Mouse (Mus musculus) embryonic facial prominence, embryonic 12.5 days (tissue): ENCODE measurements around the gene Snx33. TPM values are rescaled to one million over a fixed set of nuclear protein-coding genes. Genes with fewer than 3 reads are reported as not detected.

ENCODE experiments used
- ATAC-seq: fragments of 200-750 bp; cut with Nextera tagmentation; 2 replicates; pipeline ENCODE4 v1.8.0; 2017; ENCODE audit not compliant: insufficient number of reproducible peaks, insufficient read depth, low FRiP score, low TSS enrichment
- H3K27ac ChIP-seq: fragments of 300-500 bp; sonication (generic); 2 replicates; pipeline ENCODE4 v1.5.1; 2016; ENCODE audit warnings: mild to moderate bottlenecking
- H3K27me3 ChIP-seq: fragments of 300-500 bp; sonication (generic); 2 replicates; pipeline ENCODE4 v1.6.1; 2016; ENCODE audit warnings: mild to moderate bottlenecking, moderate library complexity
- H3K36me3 ChIP-seq: fragments of 300-500 bp; sonication (generic); 2 replicates; pipeline ENCODE4 v1.6.1; 2016; ENCODE audit warnings: mild to moderate bottlenecking
- H3K4me1 ChIP-seq: fragments of 300-500 bp; sonication (generic); 2 replicates; pipeline ENCODE4 v1.6.1; 2016
- H3K4me2 ChIP-seq: fragments of 300-500 bp; sonication (generic); replicated peaks from 2 replicates; pipeline ENCODE4 v1.6.1; 2016; ENCODE audit warnings: mild to moderate bottlenecking, moderate library complexity
- H3K4me3 ChIP-seq: fragments of 300-500 bp; sonication (generic); 2 replicates; pipeline ENCODE4 v1.5.1; 2016; ENCODE audit warnings: mild to moderate bottlenecking
- H3K9ac ChIP-seq: fragments of 300-500 bp; sonication (generic); 2 replicates; pipeline ENCODE4 v1.6.1; 2016; ENCODE audit warnings: mild to moderate bottlenecking, moderate library complexity
- H3K9me3 ChIP-seq: fragments of 300-500 bp; sonication (generic); 2 replicates; pipeline ENCODE4 v1.6.1; 2016; ENCODE audit warnings: mild to moderate bottlenecking, moderate library complexity
- WGBS: fragments of 180-500 bp; shearing (Covaris S2); methylation state at CpG from one replicate; pipeline ENCODE4 v1.1.7; 2016; 5-methylcytosine and 5-hydroxymethylcytosine counted together
- polyA plus RNA-seq: library from polyadenylated mRNA; unstranded; fragments of >200 nt; fragmentation: Nextera tagmentation; extraction: Ambion mirVana; gene quantifications from 2 replicates; pipeline ENCODE4 v1.2.1, GENCODE M21; 2016

Snx33 gene
- polyA plus RNA-seq, 1 experiment from 2014 or later = 14.4 TPM

DNA sequence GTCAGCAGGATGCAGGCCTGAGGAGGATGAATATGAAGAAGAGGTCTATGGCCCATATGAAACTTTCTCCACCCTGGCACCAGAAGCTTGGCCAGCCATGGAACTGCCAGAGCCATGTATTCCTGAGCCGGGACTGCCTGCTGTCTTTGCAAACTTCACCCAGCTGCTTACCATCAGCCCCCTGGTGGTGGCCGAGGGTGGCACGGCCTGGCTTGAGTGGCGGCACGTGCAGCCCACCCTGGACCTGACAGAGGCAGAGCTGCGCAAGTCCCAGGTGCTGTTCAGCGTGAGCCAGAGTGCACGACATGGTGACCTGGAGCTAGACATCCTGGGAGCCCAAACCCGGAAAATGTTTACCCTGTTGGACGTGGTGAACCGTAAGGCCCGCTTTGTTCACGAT is 42.1 kb downstream of the Snx33 start:
- Histone ChIP-seq H3K9me3 (no peaks in the 10 kb centered on the region), H3K4me1 (peaks cover 12% of the 10 kb centered on the region; the same call in 1 of the 2 replicates), H3K4me3 (no peak overlapping the region), H3K4me2 (no peak overlapping the region), H3K27ac (no peak overlapping the region), H3K36me3 (peaks cover 23% of the 10 kb centered on the region), H3K27me3 (no peaks in the 10 kb centered on the region), H3K9ac (no peak overlapping the region)
- WGBS = 63% methylated on average over 13 of the region's 13 CpGs
- no peak for ATAC-seq

DNA sequence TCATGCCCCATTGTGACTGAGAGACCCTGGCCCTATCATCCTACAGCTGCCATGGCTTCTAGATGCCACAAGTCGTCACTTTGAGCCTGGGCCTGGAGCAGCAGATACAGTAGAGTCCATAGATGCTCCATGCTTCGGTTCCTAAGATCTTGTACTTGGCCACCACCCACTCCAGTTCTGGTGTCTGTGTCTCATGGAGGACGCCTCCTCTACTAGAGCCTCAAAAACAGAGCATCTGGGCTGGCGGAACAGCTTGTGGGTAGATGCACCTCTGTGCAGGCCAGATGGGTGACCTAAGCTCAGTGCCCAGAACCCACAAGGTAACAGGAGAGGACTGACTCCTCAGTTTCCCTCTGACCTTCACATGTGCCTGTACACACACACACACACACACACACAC is 43.8 kb downstream of the Snx33 start:
- H3K36me3 ChIP-seq = peaks cover 20% of the 10 kb centered on the region
- WGBS = 80% methylated on average over 4 of the region's 4 CpGs
- no peak overlapping the region for H3K9ac ChIP-seq
- H3K9me3 ChIP-seq = no peaks in the 10 kb centered on the region
- no peak for ATAC-seq
- H3K4me1 ChIP-seq = peaks cover 21% of the 10 kb centered on the region; the same call in 1 of the 2 replicates
- no peaks in the 10 kb centered on the region for H3K27me3 ChIP-seq
- H3K27ac ChIP-seq = no peak overlapping the region
- no peak overlapping the region for H3K4me3 ChIP-seq
- no peak overlapping the region for H3K4me2 ChIP-seq

GRCm38 (mm10) chr9:56883470-56883869 is 44.7 kb downstream of the Snx33 start:
- Histone ChIP-seq H3K4me3 (no peak overlapping the region), H3K27me3 (0 out of 2 replicates have a peak, but pooled peaks cover 5% of the 10 kb centered on the region), H3K9ac (no peak overlapping the region), H3K27ac (no peak overlapping the region), H3K36me3 (peaks cover 17% of the 10 kb centered on the region), H3K9me3 (no peaks in the 10 kb centered on the region), H3K4me2 (no peak overlapping the region), H3K4me1 (peaks cover 21% of the 10 kb centered on the region; the same call in 1 of the 2 replicates)
- WGBS = 85% methylated on average over 7 of the region's 7 CpGs
- no peak for ATAC-seq

DNA sequence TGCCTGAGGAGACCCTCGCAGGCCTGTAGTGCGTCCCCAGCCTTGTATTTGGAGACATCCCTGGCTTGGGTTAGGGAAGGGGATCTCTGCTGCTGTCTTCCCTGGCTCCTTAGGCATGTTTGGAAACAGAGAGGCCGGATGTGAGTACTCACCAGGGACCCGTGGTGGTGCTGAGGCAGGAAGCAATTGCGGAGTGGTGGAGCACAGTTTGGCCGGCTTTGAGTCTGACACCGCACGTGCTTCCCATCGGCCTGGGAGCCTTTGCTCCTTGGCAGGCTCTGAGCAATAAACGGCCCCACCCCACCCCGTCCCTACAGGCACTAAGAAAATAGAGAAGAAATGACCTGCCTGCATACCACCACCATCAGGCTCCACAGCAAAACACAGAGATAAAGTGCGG is 45.4 kb downstream of the Snx33 start:
- H3K9ac ChIP-seq = no peak overlapping the region
- 73% methylated on average over 12 of the region's 12 CpGs for WGBS
- 0 out of 2 replicates have a peak, but pooled peaks cover 5% of the 10 kb centered on the region for H3K27me3 ChIP-seq
- H3K9me3 ChIP-seq = no peaks in the 10 kb centered on the region
- H3K4me1 ChIP-seq = peaks cover 21% of the 10 kb centered on the region; the same call in 1 of the 2 replicates
- H3K27ac ChIP-seq = 0 out of 2 replicates have a peak overlapping the region, but pooled peaks have one; percentile 76
- no peak overlapping the region for H3K4me3 ChIP-seq
- no peak for ATAC-seq
- no peak overlapping the region for H3K4me2 ChIP-seq
- peaks cover 10% of the 10 kb centered on the region for H3K36me3 ChIP-seq

- Histone ChIP-seq H3K36me3 (peaks cover 6% of the 10 kb centered on the region; the same call in 1 of the 2 replicates), H3K4me1 (peaks cover 21% of the 10 kb centered on the region; the same call in 1 of the 2 replicates), H3K27me3 (0 out of 2 replicates have a peak, but pooled peaks cover 5% of the 10 kb centered on the region), H3K4me2 (no peak overlapping the region), H3K9ac (no peak overlapping the region), H3K9me3 (no peaks in the 10 kb centered on the region), H3K4me3 (no peak overlapping the region), H3K27ac (peak overlapping the region; percentile 76; the same call in 1 of the 2 replicates)
- 67% methylated on average over 4 of the region's 4 CpGs for WGBS
- ATAC-seq = no peak
These were observed 45.9 kb downstream of the Snx33 start for GRCm38 (mm10) chr9:56882283-56882682.

DNA sequence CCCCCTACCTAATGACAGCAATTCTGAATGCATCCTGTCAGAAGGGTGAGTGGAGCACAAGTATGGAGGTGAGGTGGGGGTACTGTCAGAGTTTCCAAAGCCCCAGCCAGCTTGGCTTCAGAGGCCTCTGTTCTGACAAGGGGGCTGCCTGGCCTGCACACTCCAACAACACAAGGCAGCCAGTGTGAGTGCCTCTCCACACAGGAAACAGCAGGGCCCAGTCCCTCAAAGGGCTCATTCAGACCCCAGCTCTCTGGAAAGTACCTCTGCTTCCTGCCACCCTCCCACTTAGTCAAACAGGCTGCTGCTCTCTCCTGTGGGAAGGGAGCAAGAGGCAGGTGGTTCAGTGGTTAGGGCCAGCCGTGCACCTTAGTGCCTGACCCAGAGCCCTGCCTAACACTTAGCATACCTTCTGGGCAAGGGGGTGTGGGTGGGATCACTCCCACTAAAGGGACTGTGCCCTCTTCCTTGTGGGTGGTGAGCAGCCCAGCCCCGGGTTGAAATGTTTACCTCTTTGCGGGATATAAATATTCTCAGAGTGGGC is 46.6 kb downstream of the Snx33 start:
- no peak overlapping the region for H3K9ac ChIP-seq
- H3K9me3 ChIP-seq = no peaks in the 10 kb centered on the region
- peaks cover 26% of the 10 kb centered on the region for H3K4me1 ChIP-seq
- no peak overlapping the region for H3K4me2 ChIP-seq
- H3K27me3 ChIP-seq = 0 out of 2 replicates have a peak, but pooled peaks cover 5% of the 10 kb centered on the region
- no peak overlapping the region for H3K4me3 ChIP-seq
- peaks cover under 1% of the 10 kb centered on the region; the same call in 1 of the 2 replicates for H3K36me3 ChIP-seq
- H3K27ac ChIP-seq = peak overlapping the region; percentile 76
- ATAC-seq = no peak
- 64% methylated on average over 3 of the region's 3 CpGs for WGBS

GRCm38 (mm10) chr9:56880790-56881189 is 47.4 kb downstream of the Snx33 start:
- Histone ChIP-seq H3K9me3 (no peaks in the 10 kb centered on the region), H3K27me3 (0 out of 2 replicates have a peak, but pooled peaks cover 5% of the 10 kb centered on the region), H3K4me1 (peaks cover 29% of the 10 kb centered on the region), H3K4me3 (no peak overlapping the region), H3K9ac (0 out of 2 replicates have a peak overlapping the region, but pooled peaks have one; percentile 15), H3K4me2 (no peak overlapping the region), H3K36me3 (no peaks in the 10 kb centered on the region), H3K27ac (peak overlapping the region; percentile 76)
- no peak; the same call in 1 of the 2 replicates for ATAC-seq
- WGBS = 27% methylated on average over 9 of the region's 9 CpGs

DNA sequence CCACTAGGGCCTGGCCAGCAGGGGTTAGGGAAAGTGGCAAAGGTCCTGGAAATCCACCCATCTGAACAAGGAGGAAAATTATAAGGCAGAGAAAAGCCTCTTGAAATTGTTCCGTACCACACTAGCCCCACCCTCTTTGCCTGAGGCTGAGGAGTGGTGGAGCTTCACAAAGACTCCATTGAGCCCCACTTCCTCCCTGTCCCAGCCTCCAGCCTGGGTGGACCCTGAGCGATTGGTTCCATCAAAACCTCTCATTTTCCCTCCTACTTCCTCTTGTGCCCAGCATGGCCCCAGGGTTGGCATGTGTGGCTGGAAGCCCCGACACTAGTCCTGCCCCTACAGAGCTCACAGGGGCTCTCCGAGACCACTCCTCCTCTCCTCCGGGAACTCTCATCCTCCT is 50.9 kb downstream of the Snx33 start:
- H3K9me3 ChIP-seq = no peaks in the 10 kb centered on the region
- H3K9ac ChIP-seq = no peak overlapping the region
- H3K27me3 ChIP-seq = 0 out of 2 replicates have a peak, but pooled peaks cover 5% of the 10 kb centered on the region
- peaks cover 24% of the 10 kb centered on the region for H3K4me1 ChIP-seq
- H3K36me3 ChIP-seq = no peaks in the 10 kb centered on the region
- no peak overlapping the region for H3K4me2 ChIP-seq
- no peak overlapping the region for H3K4me3 ChIP-seq
- no peak for ATAC-seq
- whole genome bisulfite sequencing = 36% methylated on average over 5 of the region's 5 CpGs
- no peak overlapping the region for H3K27ac ChIP-seq

GRCm38 (mm10) chr9:56876784-56877183 is 51.4 kb downstream of the Snx33 start:
- no peaks in the 10 kb centered on the region for H3K9me3 ChIP-seq
- 0 out of 2 replicates have a peak, but pooled peaks cover 5% of the 10 kb centered on the region for H3K27me3 ChIP-seq
- no peak for ATAC-seq
- H3K4me1 ChIP-seq = peaks cover 20% of the 10 kb centered on the region
- no peak overlapping the region for H3K27ac ChIP-seq
- no peak overlapping the region for H3K4me3 ChIP-seq
- no peak overlapping the region for H3K9ac ChIP-seq
- no peak overlapping the region for H3K4me2 ChIP-seq
- no peaks in the 10 kb centered on the region for H3K36me3 ChIP-seq
- WGBS = 36% methylated on average over 9 of the region's 9 CpGs

DNA sequence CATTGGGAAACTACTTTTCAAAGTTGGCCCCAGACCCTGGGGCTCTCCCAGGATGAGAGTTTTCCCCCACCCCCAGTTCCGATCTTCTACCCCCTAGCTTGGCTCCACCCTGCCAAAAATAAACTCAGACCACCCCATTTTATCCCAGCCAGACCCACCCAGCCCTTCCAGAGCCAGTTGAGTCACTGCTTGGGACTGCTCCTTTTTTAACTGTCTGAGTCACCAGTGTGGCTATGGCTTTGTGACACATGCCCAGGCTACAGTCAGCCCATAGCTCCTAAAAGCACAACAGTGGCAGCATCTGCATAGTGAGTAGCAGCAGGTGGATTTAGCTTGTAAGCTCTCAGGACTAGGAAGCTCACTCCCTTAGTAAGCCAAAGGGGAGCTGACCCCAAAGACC is 55.1 kb downstream of the Snx33 start:
- Histone ChIP-seq H3K4me1 (peaks cover 30% of the 10 kb centered on the region), H3K36me3 (no peaks in the 10 kb centered on the region), H3K27ac (no peak overlapping the region), H3K4me2 (no peak overlapping the region), H3K4me3 (no peak overlapping the region), H3K27me3 (no peaks in the 10 kb centered on the region), H3K9ac (no peak overlapping the region), H3K9me3 (no peaks in the 10 kb centered on the region)
- no peak for ATAC-seq
- 68% methylated on average over 1 of the region's 1 CpGs for WGBS

DNA sequence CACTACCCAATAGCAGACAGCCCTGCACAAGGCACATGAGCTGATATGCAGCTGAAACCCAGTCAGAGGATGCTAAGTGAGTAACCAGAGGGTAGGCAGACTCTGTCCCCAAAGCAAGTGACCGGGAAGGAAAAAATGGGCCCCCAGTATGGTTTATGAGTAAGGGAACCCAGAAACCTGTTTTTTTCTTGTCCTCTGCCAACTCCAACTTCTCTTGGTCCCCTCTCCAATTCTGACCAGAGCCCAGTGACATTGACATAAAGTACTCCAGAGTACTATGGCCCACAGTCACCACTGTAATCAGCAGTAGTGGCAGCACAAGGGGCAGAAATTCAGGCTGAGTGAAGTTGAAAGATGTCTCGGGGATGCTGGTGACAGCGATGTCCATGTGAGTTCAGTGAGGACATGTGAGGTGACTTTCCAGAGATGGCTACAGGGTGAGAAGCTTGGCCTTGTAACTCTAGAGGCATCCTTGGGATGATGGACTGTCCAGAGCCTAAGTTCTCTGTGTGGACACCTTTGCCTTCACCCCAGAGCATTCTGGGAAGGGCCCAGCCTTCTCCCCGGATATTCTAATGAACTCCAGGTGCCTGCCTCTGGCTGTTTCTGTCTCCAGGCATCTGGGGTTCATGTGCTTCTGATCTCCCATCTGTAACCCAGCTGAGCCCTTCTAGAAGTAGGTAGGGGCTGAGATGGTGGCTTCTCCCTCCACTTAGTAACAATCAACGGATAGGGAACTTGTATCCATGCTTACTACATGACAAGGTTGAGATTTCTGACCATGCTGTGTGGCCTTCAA is 55.9 kb downstream of the Snx33 start:
- H3K4me2 ChIP-seq = no peak overlapping the region
- WGBS = 73% methylated on average over 5 of the region's 5 CpGs
- H3K27me3 ChIP-seq = no peaks in the 10 kb centered on the region
- no peaks in the 10 kb centered on the region for H3K9me3 ChIP-seq
- no peak overlapping the region for H3K27ac ChIP-seq
- peaks cover 38% of the 10 kb centered on the region for H3K4me1 ChIP-seq
- H3K36me3 ChIP-seq = no peaks in the 10 kb centered on the region
- H3K4me3 ChIP-seq = no peak overlapping the region
- ATAC-seq = no peak
- H3K9ac ChIP-seq = no peak overlapping the region

DNA sequence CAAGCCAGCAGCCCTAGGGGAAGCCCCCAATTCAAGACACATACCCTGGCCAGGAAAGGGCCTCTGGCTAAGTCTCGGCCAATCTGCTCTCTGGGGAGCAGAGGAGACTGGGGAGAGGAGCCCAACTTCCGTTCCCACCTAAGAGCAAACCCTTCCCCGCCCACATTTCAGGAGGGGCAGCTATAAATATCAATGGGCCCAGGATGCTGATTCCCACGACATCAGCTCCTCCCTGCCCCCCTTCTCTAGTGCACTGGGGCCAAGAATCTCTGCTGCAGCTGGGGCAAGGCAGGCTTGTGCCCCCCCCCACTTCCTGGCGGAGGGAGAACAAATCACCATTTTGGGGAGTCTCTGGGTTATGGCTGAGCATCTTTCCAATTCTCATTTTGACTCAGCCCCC is 57.0 kb downstream of the Snx33 start:
- no peak for ATAC-seq

More for the DNA sequence above, 57.0 kb downstream of the Snx33 start:
- H3K36me3 ChIP-seq = no peaks in the 10 kb centered on the region
- no peaks in the 10 kb centered on the region for H3K27me3 ChIP-seq
- peaks cover 33% of the 10 kb centered on the region for H3K4me1 ChIP-seq
- no peak overlapping the region for H3K4me2 ChIP-seq
- no peaks in the 10 kb centered on the region for H3K9me3 ChIP-seq
- WGBS = 45% methylated on average over 5 of the region's 5 CpGs
- no peak overlapping the region for H3K9ac ChIP-seq
- no peak overlapping the region for H3K27ac ChIP-seq
- H3K4me3 ChIP-seq = no peak overlapping the region
